Mouse (Mus musculus): ENCODE data around the gene Spocd1.

GRCm38 (mm10) chr4:129970861-129971260 lies 41.8 kb downstream of the Spocd1 start:
- no peak for TF ChIP-seq CTCF (IDR thresholded peaks at IDR 0.05; ENCODE audit: low read depth, low read length)
- TF ChIP-seq POLR2A (IDR thresholded peaks at IDR 0.05; ENCODE audit: extremely low read depth, insufficient read depth, low read length): no peak

Measured in liver, adult 2 months (tissue).